Mouse (Mus musculus) brain, embryonic 14.5 days (tissue): ENCODE measurements around the gene Togaram2. TPM values are rescaled to one million over a fixed set of nuclear protein-coding genes. Genes with fewer than 3 reads are reported as not detected.
"Not testable (repeated sequence)": the region's sequence is repeated elsewhere in the genome, so short reads cannot be mapped to it uniquely, and the experiment has no call there.

ENCODE experiments used
- DNase-seq: peaks from one replicate; pipeline ENCODE4 v3.0.0-alpha.2; 2011; ENCODE audit warnings: low read depth
- CTCF ChIP-seq: fragments of 200-500 bp; IDR thresholded peaks from 2 replicates; pipeline ENCODE4 v1.5.1; 2012; ENCODE audit warnings: inconsistent platforms, mild to moderate bottlenecking, moderate library complexity, borderline replicate concordance; ENCODE audit not compliant: insufficient read depth, insufficient read length; ENCODE audit errors: extremely low read depth
- POLR2A ChIP-seq: fragments of 200-500 bp; IDR thresholded peaks from 2 replicates; pipeline ENCODE4 v1.6.1; 2012; ENCODE audit warnings: mild to moderate bottlenecking, inconsistent platforms, borderline replicate concordance; ENCODE audit not compliant: poor library complexity, insufficient read depth, insufficient read length, severe bottlenecking; ENCODE audit errors: extremely low read depth
- polyA plus RNA-seq: library from polyadenylated mRNA; depleted of rRNA; stranded (reverse); fragments of >200 nt; gene quantifications from 2 replicates; pipeline ENCODE4 v1.2.3, GENCODE M21; 2012; rRNA removed

Gene Togaram2
- polyA plus RNA-seq, result 0.61 and 0.68 TPM in 2 replicates

GRCm38 (mm10) chr17:71673092-71673491 is at the start of gene Togaram2:
Gene Togaram2 (plus strand): TSS chr17:71673261.
- no peak for TF ChIP-seq CTCF
- TF ChIP-seq POLR2A, result no peak

GRCm38 (mm10) chr17:71631806-71632205 is 41.3 kb upstream of the Togaram2 start:
- TF ChIP-seq POLR2A, result no peak
- TF ChIP-seq CTCF, result no peak
- DNase-seq, result no peak

More at GRCm38 (mm10) chr17:71673092-71673491, at the start of gene Togaram2:
- DNase-seq, result peak; percentile 58

- TF ChIP-seq CTCF (no peak), POLR2A (no peak)
- no peak for DNase-seq
Observed at GRCm38 (mm10) chr17:71633350-71633749, 39.7 kb upstream of the Togaram2 start.

GRCm38 (mm10) chr17:71636786-71637185 is 36.3 kb upstream of the Togaram2 start:
- no peak for DNase-seq
- TF ChIP-seq CTCF (no peak), POLR2A (no peak)

- TF ChIP-seq POLR2A, result no peak
- TF ChIP-seq CTCF, result no peak
- DNase-seq, result no peak
Observed at GRCm38 (mm10) chr17:71637750-71638265, 35.3 kb upstream of the Togaram2 start.

DNA sequence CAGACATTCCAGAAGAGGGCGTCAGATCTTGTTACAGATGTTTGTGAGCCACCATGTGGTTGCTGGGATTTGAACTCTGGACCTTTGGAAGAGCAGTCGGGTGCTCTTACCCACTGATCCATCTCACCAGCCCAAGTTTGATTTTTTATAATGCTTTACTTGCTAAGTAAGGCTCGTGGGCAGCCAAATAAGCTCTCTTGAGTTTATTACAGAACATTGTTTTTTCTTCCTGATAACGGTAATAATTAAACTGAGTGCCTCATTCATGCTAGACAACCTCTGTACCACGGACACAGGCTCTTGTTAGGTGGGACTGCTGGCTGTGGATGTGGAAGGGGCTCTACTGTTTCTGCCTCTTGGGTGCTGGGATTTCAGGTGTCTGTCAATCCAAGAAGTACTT is 34.0 kb upstream of the Togaram2 start:
- not testable (repeated sequence) for DNase-seq

DNA sequence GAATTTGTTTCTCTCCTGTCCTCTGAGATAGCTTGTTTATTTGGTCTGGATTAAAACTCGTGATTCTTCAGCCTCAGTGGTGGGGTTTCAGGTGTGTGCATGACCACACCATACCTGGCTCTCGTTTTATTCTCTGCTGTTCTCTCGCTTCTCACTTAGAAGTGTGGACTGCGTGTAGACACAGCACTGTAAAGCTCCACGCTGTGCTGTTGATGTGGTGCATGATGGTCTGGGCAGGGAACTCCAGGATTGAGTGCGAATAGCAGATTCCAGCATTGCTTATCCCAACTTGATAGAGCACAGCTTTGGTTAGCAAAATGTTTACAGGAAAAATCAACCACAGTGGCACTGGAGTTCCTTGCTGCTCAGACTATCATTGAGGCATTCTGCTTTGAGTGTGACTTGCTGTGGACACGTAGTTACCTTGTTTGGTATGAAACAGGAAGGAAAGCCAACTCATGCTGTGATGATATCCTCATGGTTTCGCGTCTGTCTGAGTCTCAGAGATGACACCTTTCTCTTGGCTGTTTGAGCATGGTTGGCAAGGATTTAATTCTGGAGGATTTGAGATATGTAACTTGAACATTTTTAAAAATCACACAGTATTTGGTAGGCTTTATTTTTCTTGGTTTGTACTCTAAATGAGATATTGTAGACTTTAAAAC is 32.5 kb upstream of the Togaram2 start:
- TF ChIP-seq CTCF (no peak), POLR2A (no peak)
- peak; percentile 11 for DNase-seq

GRCm38 (mm10) chr17:71642190-71642589 is 30.9 kb upstream of the Togaram2 start:
- no peak for TF ChIP-seq CTCF
- no peak for TF ChIP-seq POLR2A
- DNase-seq, result no peak

- TF ChIP-seq CTCF (peak; percentile 26; the same call in 1 of the 2 replicates), POLR2A (no peak)
- no peak for DNase-seq
Observed at GRCm38 (mm10) chr17:71650011-71650410, 23.1 kb upstream of the Togaram2 start.

- TF ChIP-seq CTCF (no peak), POLR2A (no peak)
- DNase-seq, result no peak
Observed at GRCm38 (mm10) chr17:71652495-71652894, 20.6 kb upstream of the Togaram2 start.

GRCm38 (mm10) chr17:71652934-71653333 is 20.1 kb upstream of the Togaram2 start:
- DNase-seq, result no peak
- TF ChIP-seq POLR2A (no peak), CTCF (no peak)

DNA sequence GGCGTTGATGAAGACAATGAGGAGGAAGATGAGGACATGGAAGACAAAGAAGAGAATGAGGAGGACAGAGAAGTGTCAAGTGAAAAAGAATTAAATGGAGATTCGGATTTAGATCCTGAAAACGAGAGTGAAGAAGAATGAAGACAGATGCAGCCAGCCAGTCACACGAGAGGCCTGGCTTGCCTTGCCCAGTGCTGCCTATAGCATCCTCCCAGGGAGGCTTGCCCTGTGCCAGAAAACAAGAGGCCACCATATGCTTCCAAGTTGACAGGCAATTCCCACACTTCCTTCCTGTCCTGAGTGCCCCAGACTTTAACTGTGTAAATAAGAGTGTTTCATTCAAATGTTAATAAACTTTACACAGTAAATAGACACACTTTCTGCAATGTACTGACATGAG is 15.5 kb upstream of the Togaram2 start:
- no peak for DNase-seq
- TF ChIP-seq POLR2A, result no peak
- TF ChIP-seq CTCF, result no peak

- TF ChIP-seq CTCF, result no peak
- no peak for DNase-seq
Observed at GRCm38 (mm10) chr17:71658666-71659065, 14.4 kb upstream of the Togaram2 start.

GRCm38 (mm10) chr17:71660390-71660789 is 12.7 kb upstream of the Togaram2 start:
- DNase-seq, result no peak

More at GRCm38 (mm10) chr17:71660390-71660789, 12.7 kb upstream of the Togaram2 start:
- TF ChIP-seq CTCF (no peak), POLR2A (no peak)
